Mouse (Mus musculus) brain, embryonic 14.5 days (tissue): ENCODE data around the gene Cic.

Source experiments
- CTCF ChIP-seq: fragments of 200-500 bp; IDR thresholded peaks from 2 replicates; pipeline ENCODE4 v1.5.1; 2012; ENCODE audit warnings: inconsistent platforms, mild to moderate bottlenecking, moderate library complexity, borderline replicate concordance; ENCODE audit not compliant: insufficient read depth, insufficient read length; ENCODE audit errors: extremely low read depth
- POLR2A ChIP-seq: fragments of 200-500 bp; IDR thresholded peaks from 2 replicates; pipeline ENCODE4 v1.6.1; 2012; ENCODE audit warnings: mild to moderate bottlenecking, inconsistent platforms, borderline replicate concordance; ENCODE audit not compliant: poor library complexity, insufficient read depth, insufficient read length, severe bottlenecking; ENCODE audit errors: extremely low read depth

DNA sequence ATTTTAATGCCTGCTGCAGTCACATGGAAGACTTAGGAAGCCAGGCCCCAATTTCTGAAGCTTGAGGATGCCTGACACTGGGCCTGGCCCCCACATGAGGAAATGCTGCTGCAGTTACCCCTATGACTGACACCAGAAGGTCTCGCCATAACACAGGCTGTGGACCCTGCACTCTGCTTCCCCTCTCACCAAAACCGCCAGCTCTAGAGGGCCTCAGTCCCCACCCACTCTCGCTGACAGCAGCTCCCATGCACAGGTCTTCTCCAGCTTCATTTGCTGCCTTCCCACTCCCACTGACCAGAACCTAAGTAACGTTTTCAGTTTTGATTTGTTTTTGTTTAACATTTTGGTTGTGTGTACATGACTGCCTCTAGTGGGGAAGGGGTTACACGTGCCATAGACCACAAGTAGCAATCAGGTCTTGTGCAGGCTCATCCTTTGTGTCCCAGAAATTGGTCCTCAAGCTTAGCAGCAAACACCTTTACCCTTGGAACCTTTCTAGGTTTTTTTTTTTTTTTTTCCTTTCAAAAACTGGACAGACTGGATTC is 35.3 kb upstream of the Cic start:
- TF ChIP-seq POLR2A, result no peak
- TF ChIP-seq CTCF, result no peak; the same call in 1 of the 2 replicates
